In the genomic region with DNA sequence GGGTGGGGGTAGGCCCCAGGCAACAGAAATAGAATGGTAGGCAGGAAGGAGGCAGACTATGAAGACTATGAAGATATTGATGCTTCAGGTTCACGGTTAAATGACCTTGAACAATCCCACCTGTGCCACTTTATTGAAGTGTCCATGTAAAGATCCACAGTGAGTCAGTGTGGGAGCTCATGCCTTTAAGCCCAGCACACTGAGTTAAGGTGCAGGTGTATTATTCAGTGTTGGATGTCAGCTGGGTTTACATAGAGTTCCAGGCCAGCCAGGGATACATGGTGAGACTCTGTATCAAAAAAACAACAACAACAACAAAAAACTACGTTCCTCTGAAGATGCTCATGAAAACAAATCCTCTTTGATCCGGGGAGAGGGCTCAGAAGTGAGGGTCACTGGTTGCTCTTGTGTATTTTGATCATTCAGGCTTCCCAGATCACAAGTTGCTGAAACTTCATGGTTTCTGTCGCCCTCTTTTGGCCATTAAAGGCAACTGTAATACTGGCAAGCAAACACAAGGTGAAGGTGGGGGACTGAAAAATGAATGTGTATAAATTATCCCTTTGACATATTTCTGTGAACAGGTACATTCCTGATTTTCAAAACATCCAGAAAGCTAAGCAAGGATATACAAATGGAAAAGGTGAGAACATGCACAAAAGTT, we compare ENCODE assay signal across 9 mouse cellular contexts. TPM values are rescaled to one million over a fixed set of nuclear protein-coding genes. Genes with fewer than 3 reads are reported as not detected.
DNase-seq lines count a peak whose midpoint lies in the region; ATAC-seq and TF ChIP-seq lines count a peak whose summit lies in the region.
"Had no signal": no experiment of that assay in that cellular context is flagged by ENCODE, and none has a peak within 500 bp of the region (broad histone marks: within the 10 kb centered on the region; RNA-seq: fewer than 3 reads in every experiment).

No protein-coding gene starts in this region.

- no peaks in the 10 kb centered on the region for H3K27me3 ChIP-seq in heart, adult 2 months (ENCODE audit: control insufficient read depth, insufficient read depth, low read length)
- H3K27me3 ChIP-seq: limb, embryonic 15.5 days had no signal

- no peak for TF ChIP-seq POLR2A in heart, adult 2 months (IDR thresholded peaks at IDR 0.05; ENCODE audit: insufficient read depth, low read depth, low read length)

- no peak for TF ChIP-seq EP300 in heart, adult 2 months (IDR thresholded peaks at IDR 0.05; ENCODE audit: insufficient read depth, low read depth, low read length)

- ATAC-seq in CD4-positive, CD25-positive, alpha-beta regulatory T cell, adult 4 months = peak; percentile 56

- H3K27ac ChIP-seq in heart, adult 2 months = no peak overlapping the region
- H3K27ac ChIP-seq: limb, embryonic 15.5 days had no signal

- H3K4me1 ChIP-seq in heart, adult 2 months (ENCODE audit: control insufficient read depth, insufficient read depth, low read length) = no peaks in the 10 kb centered on the region
- H3K4me1 ChIP-seq: limb, embryonic 15.5 days had no signal

- no peaks in the 10 kb centered on the region for H3K36me3 ChIP-seq in heart, adult 2 months (ENCODE audit: control insufficient read depth, insufficient read depth, low read length)
- H3K36me3 ChIP-seq: limb, embryonic 15.5 days had no signal

- H3K79me2 ChIP-seq in heart, adult 2 months (replicated peaks; ENCODE audit: control insufficient read depth, insufficient read depth, low read length) = no peaks in the 10 kb centered on the region

- WGBS in heart, adult 2 months = 19% methylated on average over 4 of the region's 4 CpGs

- peak; percentile 88 for TF ChIP-seq CTCF in heart, adult 2 months (IDR thresholded peaks at IDR 0.05)

- no peak overlapping the region for H3K4me3 ChIP-seq in heart, adult 2 months
- H3K4me3 ChIP-seq: limb, embryonic 15.5 days had no signal

- H3K9ac ChIP-seq in heart, adult 2 months (ENCODE audit: low read depth, low read length) = no peak overlapping the region
- H3K9ac ChIP-seq: limb, embryonic 15.5 days had no signal

- intact Hi-C loops in heart, adult 2 months (cut with DNase I) = loop anchor here (1.0 to 2.0 kb wide), 2 partner anchors 60 to 109 kb away; no protein-coding TSS in a partner anchor
- intact Hi-C loops in heart, postnatal 25 days (cut with DNase I) = loop anchor here (1.0 to 2.0 kb wide), 2 partner anchors 62 to 109 kb away; no protein-coding TSS in a partner anchor

- DNase-seq in heart, adult 2 months = no peak
- no peak for DNase-seq in heart, postnatal 25 days (ENCODE audit: low spot score)
- peak; percentile 17 for DNase-seq in c-Kit-positive CD71-positive TER-119-negative erythroid progenitor cells, embryonic 14.5 days (ENCODE audit: low read depth)
- peak; percentile 6 to 65 for DNase-seq in frontal cortex, adult 2 months (ENCODE audit: extremely low spot score in 1 of 2, low spot score in 1 of 2)
- peak; percentile 29 to 57 for DNase-seq in layer of hippocampus, postnatal 10 days (ENCODE audit: low spot score in 2 of 2)
- peak; percentile 14 for DNase-seq in neural tube, embryonic 10.5 days (ENCODE audit: extremely low spot score, low spot score)
- no peak for DNase-seq in gastrocnemius, postnatal 10 days

RNA-seq across cellular contexts. Expression of a gene that starts 43.9 kb away (rescaled TPM):
- total RNA-seq in heart, adult 2 months (2021) = not detected
- polyA plus RNA-seq in heart, adult 2 months (2012; rRNA removed) = not detected in 2 replicates
- total RNA-seq in heart, postnatal 25 days (2021) = not detected
- polyA plus RNA-seq in CD4-positive, CD25-positive, alpha-beta regulatory T cell, adult 4 months (2017; shearing (Covaris generic)) = not detected
- not detected in 2 replicates for polyA plus RNA-seq in frontal cortex, adult 2 months (2012; rRNA removed)
- not detected for total RNA-seq in layer of hippocampus, postnatal 10 days (2021)
- not detected for total RNA-seq in gastrocnemius, postnatal 10 days (2021)
- polyA plus RNA-seq: limb, embryonic 15.5 days had no signal

RNA-seq across cellular contexts. Expression of a gene that starts 50.0 kb away (rescaled TPM):
- total RNA-seq in heart, adult 2 months (2021) = not detected
- polyA plus RNA-seq in heart, adult 2 months (2012; rRNA removed) = not detected in 2 replicates
- total RNA-seq in heart, postnatal 25 days (2021) = not detected
- polyA plus RNA-seq in CD4-positive, CD25-positive, alpha-beta regulatory T cell, adult 4 months (2017; shearing (Covaris generic)) = not detected
- polyA plus RNA-seq in frontal cortex, adult 2 months (2012; rRNA removed) = not detected in 2 replicates
- not detected for total RNA-seq in layer of hippocampus, postnatal 10 days (2021)
- total RNA-seq in gastrocnemius, postnatal 10 days (2021) = not detected
- polyA plus RNA-seq: limb, embryonic 15.5 days had no signal

Comparison
In these comparisons a context has a peak if more than half of its experiments do, and no peak if none do; other contexts are left out.
1. DNase-seq: peak in c-Kit-positive CD71-positive TER-119-negative erythroid progenitor cells, embryonic 14.5 days (single experiment), frontal cortex, adult 2 months (2 of 2), layer of hippocampus, postnatal 10 days (2 of 2) and neural tube, embryonic 10.5 days (single experiment); none in heart, adult 2 months (0 of 2), heart, postnatal 25 days (single experiment) and gastrocnemius, postnatal 10 days (single experiment).